Mouse (Mus musculus): ENCODE data around the gene Rack1. TPM values are rescaled to one million over a fixed set of nuclear protein-coding genes. Genes with fewer than 3 reads are reported as not detected.
A peak's percentile ranks its signal among the peaks of the same experiment; 100 is the strongest.
"Not testable (repeated sequence)": the region's sequence is repeated elsewhere in the genome, so short reads cannot be mapped to it uniquely, and the experiment has no call there.

Rack1 gene
- polyA plus RNA-seq, 1 experiment from 2014 or later: 444 TPM

- Histone ChIP-seq H3K4me1 (no peaks in the 10 kb centered on the region), H3K27me3 (replicated peaks) (no peaks in the 10 kb centered on the region), H3K4me2 (no peak overlapping the region), H3K36me3 (no peaks in the 10 kb centered on the region), H3K4me3 (no peak overlapping the region), H3K27ac (replicated peaks) (no peak overlapping the region), H3K9ac (no peak overlapping the region), H3K9me3 (no peaks in the 10 kb centered on the region)
- no peak for ATAC-seq (ENCODE audit: extremely low read depth, insufficient number of reproducible peaks, low FRiP score, low TSS enrichment)
- 35% methylated on average over 7 of the region's 7 CpGs for WGBS
These were observed 20.7 kb upstream of the Rack1 start for GRCm38 (mm10) chr11:48779450-48779849.

GRCm38 (mm10) chr11:48782243-48782642 is 17.9 kb upstream of the Rack1 start:
- ATAC-seq (ENCODE audit: extremely low read depth, insufficient number of reproducible peaks, low FRiP score, low TSS enrichment): no peak
- H3K4me3 ChIP-seq: no peak overlapping the region

GRCm38 (mm10) chr11:48787455-48788211 is 12.5 kb upstream of the Rack1 start:
- H3K27ac ChIP-seq (replicated peaks): 0 out of 2 replicates have a peak overlapping the region, but pooled peaks have one; percentile 32
- peak overlapping the region; percentile 53 for H3K4me3 ChIP-seq
- no peaks in the 10 kb centered on the region for H3K9me3 ChIP-seq
- peak overlapping the region; percentile 75 for H3K4me2 ChIP-seq
- peak overlapping the region; percentile 77 for H3K9ac ChIP-seq
- H3K27me3 ChIP-seq (replicated peaks): no peaks in the 10 kb centered on the region
- ATAC-seq (ENCODE audit: extremely low read depth, insufficient number of reproducible peaks, low FRiP score, low TSS enrichment): no peak; the same call in 1 of the 2 replicates
- H3K4me1 ChIP-seq: peaks cover 14% of the 10 kb centered on the region
- 45% methylated on average over 10 of the region's 10 CpGs for WGBS
- H3K36me3 ChIP-seq: no peaks in the 10 kb centered on the region

More at GRCm38 (mm10) chr11:48782243-48782642, 17.9 kb upstream of the Rack1 start:
- no peaks in the 10 kb centered on the region for H3K9me3 ChIP-seq
- no peaks in the 10 kb centered on the region for H3K27me3 ChIP-seq (replicated peaks)
- no peak overlapping the region for H3K27ac ChIP-seq (replicated peaks)
- H3K36me3 ChIP-seq: no peaks in the 10 kb centered on the region
- 79% methylated on average over 4 of the region's 4 CpGs for WGBS
- no peaks in the 10 kb centered on the region for H3K4me1 ChIP-seq
- no peak overlapping the region for H3K4me2 ChIP-seq
- no peak overlapping the region for H3K9ac ChIP-seq

- H3K27ac ChIP-seq (replicated peaks): 0 out of 2 replicates have a peak overlapping the region, but pooled peaks have one; percentile 32
- H3K27me3 ChIP-seq (replicated peaks): no peaks in the 10 kb centered on the region
- H3K4me1 ChIP-seq: peaks cover 14% of the 10 kb centered on the region
- H3K9ac ChIP-seq: peak overlapping the region; percentile 77
- WGBS: 9% methylated on average over 16 of the region's 16 CpGs
- no peaks in the 10 kb centered on the region for H3K36me3 ChIP-seq
- H3K9me3 ChIP-seq: no peaks in the 10 kb centered on the region
- peak overlapping the region; percentile 53 for H3K4me3 ChIP-seq
- no peak for ATAC-seq (ENCODE audit: extremely low read depth, insufficient number of reproducible peaks, low FRiP score, low TSS enrichment)
- H3K4me2 ChIP-seq: peak overlapping the region; percentile 75
These were observed 11.6 kb upstream of the Rack1 start for GRCm38 (mm10) chr11:48788311-48789089.

GRCm38 (mm10) chr11:48789215-48789614 is 10.9 kb upstream of the Rack1 start:
- peak overlapping the region; percentile 75 for H3K4me2 ChIP-seq
- ATAC-seq (ENCODE audit: extremely low read depth, insufficient number of reproducible peaks, low FRiP score, low TSS enrichment): no peak

GRCm38 (mm10) chr11:48789973-48790823 is 9.9 kb upstream of the Rack1 start:
- Histone ChIP-seq H3K27ac (replicated peaks) (no peak overlapping the region), H3K9ac (peak overlapping the region; percentile 76), H3K4me3 (peak overlapping the region; percentile 40), H3K36me3 (no peaks in the 10 kb centered on the region), H3K27me3 (replicated peaks) (no peaks in the 10 kb centered on the region), H3K9me3 (no peaks in the 10 kb centered on the region), H3K4me2 (peak overlapping the region; percentile 71), H3K4me1 (peaks cover 14% of the 10 kb centered on the region)
- no peak for ATAC-seq (ENCODE audit: extremely low read depth, insufficient number of reproducible peaks, low FRiP score, low TSS enrichment)
- WGBS: 11% methylated on average over 20 of the region's 20 CpGs

More at GRCm38 (mm10) chr11:48789215-48789614, 10.9 kb upstream of the Rack1 start:
- Histone ChIP-seq H3K4me1 (peaks cover 14% of the 10 kb centered on the region), H3K27ac (replicated peaks) (no peak overlapping the region), H3K27me3 (replicated peaks) (no peaks in the 10 kb centered on the region), H3K36me3 (no peaks in the 10 kb centered on the region), H3K9ac (no peak overlapping the region), H3K4me3 (peak overlapping the region; percentile 53; the same call in 1 of the 2 replicates), H3K9me3 (no peaks in the 10 kb centered on the region)
- 81% methylated on average over 5 of the region's 5 CpGs for WGBS

GRCm38 (mm10) chr11:48790946-48791345 is 9.2 kb upstream of the Rack1 start:
- Histone ChIP-seq H3K27me3 (replicated peaks) (no peaks in the 10 kb centered on the region), H3K9ac (0 out of 2 replicates have a peak overlapping the region, but pooled peaks have one; percentile 44), H3K27ac (replicated peaks) (no peak overlapping the region), H3K4me3 (no peak overlapping the region), H3K4me1 (peaks cover 14% of the 10 kb centered on the region), H3K4me2 (peak overlapping the region; percentile 33), H3K36me3 (no peaks in the 10 kb centered on the region), H3K9me3 (no peaks in the 10 kb centered on the region)
- ATAC-seq (ENCODE audit: extremely low read depth, insufficient number of reproducible peaks, low FRiP score, low TSS enrichment): no peak
- WGBS: 44% methylated on average over 8 of the region's 8 CpGs

- not testable (repeated sequence) for H3K4me3 ChIP-seq; H3K4me2 ChIP-seq; ATAC-seq (ENCODE audit: extremely low read depth, insufficient number of reproducible peaks, low FRiP score, low TSS enrichment); H3K36me3 ChIP-seq; H3K27ac ChIP-seq (replicated peaks); H3K9me3 ChIP-seq; H3K27me3 ChIP-seq (replicated peaks); H3K9ac ChIP-seq
- 84% methylated on average over 9 of the region's 9 CpGs for WGBS
- H3K4me1 ChIP-seq: peaks cover 16% of the 10 kb centered on the region
These were observed 8.2 kb upstream of the Rack1 start for GRCm38 (mm10) chr11:48791894-48792293.

GRCm38 (mm10) chr11:48793184-48793583 is 6.9 kb upstream of the Rack1 start:
- Histone ChIP-seq H3K9me3 (no peaks in the 10 kb centered on the region), H3K27ac (replicated peaks) (no peak overlapping the region), H3K4me2 (no peak overlapping the region), H3K4me3 (no peak overlapping the region), H3K27me3 (replicated peaks) (no peaks in the 10 kb centered on the region), H3K36me3 (no peaks in the 10 kb centered on the region), H3K4me1 (peaks cover 26% of the 10 kb centered on the region), H3K9ac (no peak overlapping the region)
- no peak for ATAC-seq (ENCODE audit: extremely low read depth, insufficient number of reproducible peaks, low FRiP score, low TSS enrichment)
- WGBS: 93% methylated on average over 3 of the region's 3 CpGs

GRCm38 (mm10) chr11:48795221-48795620 is 4.9 kb upstream of the Rack1 start:
- H3K27me3 ChIP-seq (replicated peaks): no peaks in the 10 kb centered on the region
- no peak overlapping the region for H3K27ac ChIP-seq (replicated peaks)
- 90% methylated on average over 7 of the region's 7 CpGs for WGBS
- peaks cover 33% of the 10 kb centered on the region for H3K4me1 ChIP-seq
- no peak for ATAC-seq (ENCODE audit: extremely low read depth, insufficient number of reproducible peaks, low FRiP score, low TSS enrichment)
- H3K4me2 ChIP-seq: no peak overlapping the region
- H3K9me3 ChIP-seq: no peaks in the 10 kb centered on the region
- no peak overlapping the region for H3K4me3 ChIP-seq
- no peak overlapping the region for H3K9ac ChIP-seq
- H3K36me3 ChIP-seq: no peaks in the 10 kb centered on the region

- 74% methylated on average over 4 of the region's 4 CpGs for WGBS
- no peak overlapping the region for H3K9ac ChIP-seq
- no peak overlapping the region for H3K27ac ChIP-seq (replicated peaks)
- no peaks in the 10 kb centered on the region for H3K27me3 ChIP-seq (replicated peaks)
- peaks cover 31% of the 10 kb centered on the region for H3K4me1 ChIP-seq
- no peak overlapping the region for H3K4me2 ChIP-seq
- H3K36me3 ChIP-seq: peaks cover 3% of the 10 kb centered on the region
- no peak overlapping the region for H3K4me3 ChIP-seq
- H3K9me3 ChIP-seq: no peaks in the 10 kb centered on the region
- ATAC-seq (ENCODE audit: extremely low read depth, insufficient number of reproducible peaks, low FRiP score, low TSS enrichment): no peak
These were observed 3.8 kb upstream of the Rack1 start for GRCm38 (mm10) chr11:48796290-48796689.

All from heart, embryonic 13.5 days (tissue).